ENCODE assay signal across 15 mouse cellular contexts in genomic region chr5:138694036-138694435, GRCm38 (mm10).
DNase-seq lines count a peak whose midpoint lies in the region; ATAC-seq and TF ChIP-seq lines count a peak whose summit lies in the region.
"Had no signal": no experiment of that assay in that cellular context is flagged by ENCODE, and none has a peak within 500 bp of the region (broad histone marks: within the 10 kb centered on the region; RNA-seq: fewer than 3 reads in every experiment).

No protein-coding gene starts in this region.

- intact Hi-C loops in gastrocnemius, adult 2 months (cut with DNase I): no loop called here
- intact Hi-C loops in gastrocnemius, postnatal 14 days (cut with DNase I; ENCODE audit: low total_unique reads): no loop called here

- peak; percentile 42 for DNase-seq in gastrocnemius, adult 2 months
- DNase-seq in gastrocnemius, postnatal 4 days (ENCODE audit: low spot score in 2 of 2): no peak
- DNase-seq in Muller cell, postnatal 12 days (ENCODE audit: inconsistent ontology term): peak; percentile 55
- peak; percentile 22 for DNase-seq in gastrocnemius, postnatal 14 days
- DNase-seq in yolk sac, embryonic 10.5 days (ENCODE audit: low spot score): no peak
- DNase-seq in cerebellum, adult 18-20 months: no peak
- DNase-seq: cerebellum, postnatal 25 days; kidney, adult 18-20 months; lung, embryonic 14.5 days had no signal

- no peak overlapping the region for H3K9ac ChIP-seq in stomach, embryonic 16.5 days (ENCODE audit: low read length)
- H3K9ac ChIP-seq: embryonic facial prominence, embryonic 13.5 days; hindbrain, embryonic 13.5 days; limb, embryonic 13.5 days; lung, embryonic 14.5 days had no signal

- H3K4me2 ChIP-seq in stomach, embryonic 16.5 days (ENCODE audit: low read depth, low read length): no peak overlapping the region
- H3K4me2 ChIP-seq: embryonic facial prominence, embryonic 13.5 days; hindbrain, embryonic 13.5 days; limb, embryonic 13.5 days; lung, embryonic 14.5 days had no signal

- H3K27me3 ChIP-seq in stomach, embryonic 16.5 days (ENCODE audit: control insufficient read depth, insufficient read depth, low read length): no peaks in the 10 kb centered on the region
- H3K27me3 ChIP-seq: embryonic facial prominence, embryonic 13.5 days; hindbrain, embryonic 13.5 days; limb, embryonic 13.5 days had no signal

- WGBS in stomach, embryonic 16.5 days: 37% methylated on average over 2 of the region's 2 CpGs

- TF ChIP-seq CTCF in gastrocnemius, adult 2 months (IDR thresholded peaks at IDR 0.05): no peak

- H3K4me1 ChIP-seq in stomach, embryonic 16.5 days (ENCODE audit: control insufficient read depth, insufficient read depth, low read length): peaks cover 16% of the 10 kb centered on the region; the same call in 1 of the 2 replicates
- H3K4me1 ChIP-seq: embryonic facial prominence, embryonic 13.5 days; hindbrain, embryonic 13.5 days; limb, embryonic 13.5 days had no signal

- peak overlapping the region; percentile 73 for H3K27ac ChIP-seq in gastrocnemius, adult 2 months
- no peak overlapping the region for H3K27ac ChIP-seq in stomach, embryonic 16.5 days (ENCODE audit: low read length)
- H3K27ac ChIP-seq: embryonic facial prominence, embryonic 13.5 days; hindbrain, embryonic 13.5 days; limb, embryonic 13.5 days; midbrain, embryonic 10.5 days had no signal

- no peaks in the 10 kb centered on the region for H3K9me3 ChIP-seq in stomach, embryonic 16.5 days (replicated peaks; ENCODE audit: control insufficient read depth, low read length)
- H3K9me3 ChIP-seq: embryonic facial prominence, embryonic 13.5 days; hindbrain, embryonic 13.5 days; limb, embryonic 13.5 days; midbrain, embryonic 10.5 days had no signal

- no peak overlapping the region for H3K4me3 ChIP-seq in gastrocnemius, adult 2 months
- no peak overlapping the region for H3K4me3 ChIP-seq in stomach, embryonic 16.5 days (replicated peaks; ENCODE audit: low read length)
- H3K4me3 ChIP-seq: embryonic facial prominence, embryonic 13.5 days; hindbrain, embryonic 13.5 days; limb, embryonic 13.5 days; midbrain, embryonic 10.5 days had no signal

- H3K36me3 ChIP-seq in stomach, embryonic 16.5 days (ENCODE audit: control insufficient read depth, insufficient read depth, low read length): no peaks in the 10 kb centered on the region
- H3K36me3 ChIP-seq: embryonic facial prominence, embryonic 13.5 days; hindbrain, embryonic 13.5 days; limb, embryonic 13.5 days; midbrain, embryonic 10.5 days had no signal

- peak; percentile 14; the same call in 1 of the 2 replicates for ATAC-seq in stomach, embryonic 16.5 days (ENCODE audit: insufficient read depth, low FRiP score)
- ATAC-seq: forebrain, embryonic 16.5 days had no signal

Comparison
In these comparisons a context has a peak if more than half of its experiments do, and no peak if none do; other contexts are left out.
1. DNase-seq: peak in gastrocnemius, adult 2 months (single experiment), Muller cell, postnatal 12 days (single experiment) and gastrocnemius, postnatal 14 days (single experiment); none in gastrocnemius, postnatal 4 days (0 of 2), yolk sac, embryonic 10.5 days (single experiment) and cerebellum, adult 18-20 months (0 of 2).